Mouse (Mus musculus): ENCODE data around the gene Igflr1.

Igflr1 gene

DNA sequence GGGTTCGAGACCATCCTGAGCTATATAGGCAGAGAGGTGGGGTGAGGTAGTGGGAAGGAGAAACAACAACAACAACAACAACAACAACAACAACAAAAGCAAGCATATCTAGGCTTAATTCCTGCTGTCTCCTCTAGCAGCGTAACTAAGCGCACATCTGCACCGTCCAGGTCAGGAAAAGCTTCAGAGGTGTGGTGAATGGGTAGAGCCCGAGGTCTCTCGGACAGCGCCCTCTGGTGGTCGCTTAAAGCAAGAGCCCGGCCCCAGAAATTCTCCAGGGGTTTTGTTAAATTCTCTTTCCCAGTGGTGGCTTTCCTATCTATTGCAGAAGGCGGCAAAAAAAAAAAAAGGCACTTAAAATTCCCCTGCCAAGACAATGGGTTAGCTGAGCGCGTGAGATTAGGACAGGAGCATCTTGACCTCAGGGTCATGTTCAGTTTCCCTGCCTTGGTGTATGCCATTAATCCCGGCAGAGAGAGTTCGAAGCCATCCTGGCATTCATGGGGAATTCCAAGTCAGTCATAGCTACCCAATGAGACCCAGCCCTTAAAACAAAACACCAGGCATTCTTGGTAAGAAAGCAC lies 48.4 kb downstream of the Igflr1 start:
- peak; percentile 76 for DNase-seq

DNA sequence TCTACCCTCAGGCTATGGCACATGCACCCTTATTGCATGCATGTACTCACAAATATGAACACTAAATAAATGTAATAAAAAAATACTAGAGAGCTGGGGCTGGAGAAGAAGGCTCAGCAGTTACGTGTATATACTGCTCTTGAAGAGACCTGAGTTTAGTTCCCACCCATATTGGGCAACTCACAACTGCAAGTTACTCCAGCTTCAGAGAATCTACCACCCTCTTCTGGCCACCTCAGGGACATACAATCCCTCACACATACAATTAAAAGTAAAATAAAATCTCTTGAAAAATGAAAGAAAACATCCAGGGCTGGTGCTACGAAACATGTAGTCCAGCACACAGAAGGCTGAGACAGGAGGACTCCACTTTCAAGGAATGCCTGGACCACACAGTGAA lies 49.2 kb downstream of the Igflr1 start:
- peak; percentile 26 for DNase-seq

GRCm38 (mm10) chr7:30615049-30615760 lies 50.0 kb downstream of the Igflr1 start:
- no peak for DNase-seq

Measured in lung, postnatal 36 days (tissue).